Mouse (Mus musculus) ES-Bruce4 (cell line): ENCODE results near the gene Emx2. TPM values are rescaled to one million over a fixed set of nuclear protein-coding genes. Genes with fewer than 3 reads are reported as not detected.

Experiments
- H3K27ac ChIP-seq: 2 replicates; pipeline ENCODE4 v1.5.1; 2012; ENCODE audit warnings: low read length, inconsistent platforms; ENCODE audit not compliant: insufficient read depth
- H3K27me3 ChIP-seq: 2 replicates; pipeline ENCODE4 v1.6.1; 2012; ENCODE audit warnings: mild to moderate bottlenecking, low read length, inconsistent platforms; ENCODE audit not compliant: control insufficient read depth, poor library complexity, insufficient read depth, severe bottlenecking
- H3K36me3 ChIP-seq: 2 replicates; pipeline ENCODE4 v1.6.1; 2012; ENCODE audit warnings: inconsistent platforms, mild to moderate bottlenecking, low read length, moderate library complexity; ENCODE audit not compliant: control insufficient read depth, poor library complexity, insufficient read depth, severe bottlenecking
- H3K4me1 ChIP-seq: one replicate; pipeline ENCODE4 v1.8.1; 2011; ENCODE audit warnings: low read length; ENCODE audit not compliant: control insufficient read depth, insufficient read depth
- H3K4me3 ChIP-seq: 2 replicates; pipeline ENCODE4 v1.5.1; 2011; ENCODE audit warnings: low read depth, mild to moderate bottlenecking, low read length
- H3K9ac ChIP-seq: 2 replicates; pipeline ENCODE4 v1.6.1; 2012; ENCODE audit warnings: low read depth, mild to moderate bottlenecking, inconsistent platforms; ENCODE audit not compliant: poor library complexity, severe bottlenecking
- H3K9me3 ChIP-seq: replicated peaks from 2 replicates; pipeline ENCODE4 v1.6.1; 2012; ENCODE audit warnings: mild to moderate bottlenecking, low read length, inconsistent platforms; ENCODE audit not compliant: control insufficient read depth, poor library complexity, insufficient read depth, severe bottlenecking
- CTCF ChIP-seq: IDR thresholded peaks from one replicate; pipeline ENCODE4 v1.8.1; 2011; ENCODE audit warnings: low read depth, low read length
- EP300 ChIP-seq: IDR thresholded peaks from 2 replicates; pipeline ENCODE4 v1.6.1; 2011; ENCODE audit warnings: low read depth, low read length; ENCODE audit not compliant: insufficient read depth
- POLR2A ChIP-seq: IDR thresholded peaks from one replicate; pipeline ENCODE4 v1.8.1; 2011; ENCODE audit warnings: low read length; ENCODE audit not compliant: insufficient read depth
- polyA plus RNA-seq: library from polyadenylated mRNA; stranded (reverse); fragments of >200 nt; gene quantifications from 2 replicates; pipeline ENCODE4 v1.2.4, GENCODE M21; 2011; ENCODE audit warnings: low read depth; ENCODE audit not compliant: missing spikeins, insufficient read depth, insufficient read length

The Emx2 gene
- polyA plus RNA-seq, 1 experiment = 0.51 TPM

GRCm38 (mm10) chr19:59492258-59492657 lies 34.1 kb downstream of the Emx2 start:
- no peaks in the 10 kb centered on the region for H3K27me3 ChIP-seq
- no peak overlapping the region for H3K9ac ChIP-seq
- no peak for TF ChIP-seq CTCF
- no peak for TF ChIP-seq EP300
- no peak for TF ChIP-seq POLR2A
- H3K9me3 ChIP-seq = no peaks in the 10 kb centered on the region
- H3K27ac ChIP-seq = no peak overlapping the region
- no peak overlapping the region for H3K4me3 ChIP-seq
- no peaks in the 10 kb centered on the region for H3K36me3 ChIP-seq
- H3K4me1 ChIP-seq = no peaks in the 10 kb centered on the region

DNA sequence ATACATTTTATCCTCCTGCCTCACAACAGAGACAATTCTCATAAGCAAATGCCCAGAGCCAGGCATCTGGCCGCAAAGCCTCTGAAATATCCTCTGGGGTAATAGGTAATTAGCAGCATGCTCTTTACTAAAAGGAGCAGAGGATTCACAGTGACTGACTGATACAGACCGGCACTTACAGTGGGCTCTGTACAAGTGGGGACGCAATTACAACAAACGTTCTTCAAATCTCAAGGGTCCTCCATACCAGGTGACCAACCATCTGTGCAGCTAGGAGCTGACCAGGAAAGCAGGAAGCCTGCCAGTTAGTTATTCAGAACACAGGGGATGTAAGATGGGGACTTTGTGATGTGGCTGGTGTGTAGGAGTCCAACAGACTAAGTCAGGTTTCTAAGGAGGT lies 38.7 kb downstream of the Emx2 start:
- Histone ChIP-seq H3K36me3 (no peaks in the 10 kb centered on the region), H3K27me3 (no peaks in the 10 kb centered on the region), H3K9ac (no peak overlapping the region), H3K4me1 (no peaks in the 10 kb centered on the region), H3K27ac (no peak overlapping the region), H3K9me3 (no peaks in the 10 kb centered on the region), H3K4me3 (no peak overlapping the region)
- no peak for TF ChIP-seq EP300
- TF ChIP-seq CTCF = no peak
- TF ChIP-seq POLR2A = no peak

GRCm38 (mm10) chr19:59508896-59509295 lies 50.7 kb downstream of the Emx2 start:
- no peaks in the 10 kb centered on the region for H3K27me3 ChIP-seq
- no peaks in the 10 kb centered on the region for H3K36me3 ChIP-seq
- H3K9me3 ChIP-seq = no peaks in the 10 kb centered on the region
- H3K9ac ChIP-seq = no peak overlapping the region
- TF ChIP-seq EP300 (no peak), POLR2A (no peak), CTCF (no peak)
- H3K27ac ChIP-seq = no peak overlapping the region
- no peak overlapping the region for H3K4me3 ChIP-seq
- H3K4me1 ChIP-seq = no peaks in the 10 kb centered on the region

GRCm38 (mm10) chr19:59513181-59513580 lies 55.0 kb downstream of the Emx2 start:
- no peaks in the 10 kb centered on the region for H3K4me1 ChIP-seq
- no peaks in the 10 kb centered on the region for H3K27me3 ChIP-seq
- no peaks in the 10 kb centered on the region for H3K9me3 ChIP-seq
- H3K4me3 ChIP-seq = no peak overlapping the region
- no peak overlapping the region for H3K27ac ChIP-seq
- no peak for TF ChIP-seq EP300
- no peak for TF ChIP-seq CTCF
- no peak for TF ChIP-seq POLR2A
- H3K36me3 ChIP-seq = no peaks in the 10 kb centered on the region
- H3K9ac ChIP-seq = no peak overlapping the region

Other genes starting within 250 kb of the Emx2 start
- gene Kcnk18, start 239.2 kb upstream of the Emx2 start, polyA plus RNA-seq = not detected in 2 replicates
- not detected in 2 replicates for gene Slc18a2, start 197.5 kb upstream of the Emx2 start, polyA plus RNA-seq
- gene Rps12-ps3, start 136.1 kb upstream of the Emx2 start, polyA plus RNA-seq = 534 and 780 TPM in 2 replicates
- 30.7 and 35.1 TPM in 2 replicates for gene Pdzd8, start 112.6 kb upstream of the Emx2 start, polyA plus RNA-seq